Mouse (Mus musculus) lung, embryonic 15.5 days (tissue): ENCODE data around the gene Osr1. TPM values are rescaled to one million over a fixed set of nuclear protein-coding genes. Genes with fewer than 3 reads are reported as not detected.
A peak's percentile ranks its signal among the peaks of the same experiment; 100 is the strongest.

Experiments
- ATAC-seq: fragments of 200-750 bp; cut with Nextera tagmentation; 2 replicates; pipeline ENCODE4 v1.8.0; 2017; ENCODE audit warnings: moderate number of reproducible peaks, borderline replicate concordance; ENCODE audit not compliant: low FRiP score, low TSS enrichment; ENCODE audit errors: extremely low read depth
- H3K27ac ChIP-seq: fragments of 300-500 bp; sonication (generic); 2 replicates; pipeline ENCODE4 v1.5.1; 2015; ENCODE audit warnings: moderate library complexity, mild to moderate bottlenecking, inconsistent platforms
- H3K27me3 ChIP-seq: fragments of 300-500 bp; sonication (generic); 2 replicates; pipeline ENCODE4 v1.6.1; 2015; ENCODE audit warnings: inconsistent platforms
- H3K36me3 ChIP-seq: fragments of 300-500 bp; sonication (generic); 2 replicates; pipeline ENCODE4 v1.6.1; 2015; ENCODE audit warnings: inconsistent platforms
- H3K4me1 ChIP-seq: fragments of 300-500 bp; sonication (generic); 2 replicates; pipeline ENCODE4 v1.6.1; 2015; ENCODE audit warnings: inconsistent platforms
- H3K4me2 ChIP-seq: fragments of 300-500 bp; sonication (generic); 2 replicates; pipeline ENCODE4 v1.6.1; 2015; ENCODE audit warnings: inconsistent platforms, mild to moderate bottlenecking, moderate library complexity
- H3K4me3 ChIP-seq: fragments of 300-500 bp; sonication (generic); 2 replicates; pipeline ENCODE4 v1.5.1; 2015; ENCODE audit warnings: mild to moderate bottlenecking, inconsistent platforms
- H3K9ac ChIP-seq: fragments of 300-500 bp; sonication (generic); 2 replicates; pipeline ENCODE4 v1.6.1; 2015; ENCODE audit warnings: inconsistent platforms
- H3K9me3 ChIP-seq: fragments of 300-500 bp; sonication (generic); 2 replicates; pipeline ENCODE4 v1.6.1; 2016; ENCODE audit warnings: inconsistent platforms
- WGBS: fragments of 180-500 bp; shearing (Covaris S2); methylation state at CpG from one replicate; pipeline ENCODE4 v1.1.7; 2015; 5-methylcytosine and 5-hydroxymethylcytosine counted together
- polyA plus RNA-seq: library from polyadenylated mRNA; unstranded; fragments of >200 nt; fragmentation: Nextera tagmentation; extraction: Ambion mirVana; gene quantifications from 2 replicates; pipeline ENCODE4 v1.2.1, GENCODE M21; 2015

Osr1 gene
- polyA plus RNA-seq, 1 experiment from 2014 or later = 19.1 TPM

DNA sequence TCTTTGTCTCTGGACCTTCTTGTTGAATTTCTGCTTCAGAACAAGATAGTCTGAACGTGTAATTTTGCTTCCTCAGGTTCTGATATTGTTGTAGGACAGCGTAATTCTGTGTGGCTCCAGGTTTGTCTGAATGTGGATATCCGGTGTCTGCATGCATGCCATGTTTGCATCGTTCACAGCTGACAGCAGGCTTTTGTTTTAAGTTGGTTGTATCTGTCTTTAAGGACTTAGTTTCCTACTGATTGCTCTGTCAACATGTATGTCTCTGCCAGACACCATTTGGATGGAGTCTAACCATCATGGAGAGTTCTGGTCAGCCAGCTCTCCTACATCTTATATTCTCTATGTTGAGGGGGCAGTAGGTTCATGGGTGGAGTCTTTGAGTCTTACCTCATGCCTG lies 8.7 kb downstream of the Osr1 start:
- no peak for ATAC-seq
- Histone ChIP-seq H3K4me3 (no peak overlapping the region), H3K4me2 (no peak overlapping the region)

DNA sequence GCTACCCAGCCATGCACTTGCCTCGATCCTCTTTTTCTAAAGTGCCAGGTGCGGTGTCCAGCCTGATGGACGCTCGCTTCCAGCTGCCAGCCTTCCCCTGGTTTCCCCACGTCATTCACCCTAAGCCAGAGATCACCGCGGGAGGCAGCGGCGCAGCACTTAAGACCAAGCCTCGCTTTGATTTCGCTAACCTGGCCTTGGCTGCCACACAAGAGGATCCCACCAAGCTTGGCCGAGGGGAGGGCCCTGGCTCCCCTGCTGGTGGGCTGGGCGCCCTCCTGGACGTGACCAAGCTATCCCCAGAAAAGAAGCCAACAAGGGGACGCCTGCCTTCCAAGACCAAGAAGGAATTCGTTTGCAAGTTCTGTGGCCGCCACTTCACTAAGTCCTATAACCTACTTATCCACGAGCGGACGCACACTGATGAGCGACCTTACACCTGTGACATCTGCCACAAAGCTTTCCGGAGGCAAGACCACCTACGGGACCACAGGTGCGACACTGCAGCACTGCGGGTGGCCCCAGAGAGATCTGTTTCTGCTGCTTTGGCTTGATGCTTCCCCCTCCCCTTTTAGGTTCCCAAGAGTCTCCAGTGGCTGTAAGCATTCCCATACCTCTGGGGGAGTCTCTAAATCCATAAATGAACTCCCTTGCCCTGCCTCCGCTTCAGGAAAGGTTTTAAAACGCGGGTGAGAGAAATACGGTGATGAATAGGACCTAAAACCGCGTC lies 9.6 kb downstream of the Osr1 start:
- no peaks in the 10 kb centered on the region for H3K9me3 ChIP-seq
- peaks cover 46% of the 10 kb centered on the region for H3K4me1 ChIP-seq
- WGBS = 28% methylated on average over 31 of the region's 31 CpGs
- H3K4me3 ChIP-seq = no peak overlapping the region
- peak overlapping the region; percentile 53 for H3K4me2 ChIP-seq
- no peak overlapping the region for H3K27ac ChIP-seq
- peaks cover 74% of the 10 kb centered on the region for H3K27me3 ChIP-seq
- ATAC-seq = no peak
- H3K9ac ChIP-seq = no peak overlapping the region
- H3K36me3 ChIP-seq = no peaks in the 10 kb centered on the region

More for the DNA sequence above, 8.7 kb downstream of the Osr1 start:
- H3K27ac ChIP-seq = no peak overlapping the region
- H3K9ac ChIP-seq = no peak overlapping the region
- peaks cover 41% of the 10 kb centered on the region for H3K4me1 ChIP-seq
- H3K27me3 ChIP-seq = peaks cover 76% of the 10 kb centered on the region
- no peaks in the 10 kb centered on the region for H3K9me3 ChIP-seq
- WGBS = 48% methylated on average over 4 of the region's 4 CpGs
- H3K36me3 ChIP-seq = no peaks in the 10 kb centered on the region

DNA sequence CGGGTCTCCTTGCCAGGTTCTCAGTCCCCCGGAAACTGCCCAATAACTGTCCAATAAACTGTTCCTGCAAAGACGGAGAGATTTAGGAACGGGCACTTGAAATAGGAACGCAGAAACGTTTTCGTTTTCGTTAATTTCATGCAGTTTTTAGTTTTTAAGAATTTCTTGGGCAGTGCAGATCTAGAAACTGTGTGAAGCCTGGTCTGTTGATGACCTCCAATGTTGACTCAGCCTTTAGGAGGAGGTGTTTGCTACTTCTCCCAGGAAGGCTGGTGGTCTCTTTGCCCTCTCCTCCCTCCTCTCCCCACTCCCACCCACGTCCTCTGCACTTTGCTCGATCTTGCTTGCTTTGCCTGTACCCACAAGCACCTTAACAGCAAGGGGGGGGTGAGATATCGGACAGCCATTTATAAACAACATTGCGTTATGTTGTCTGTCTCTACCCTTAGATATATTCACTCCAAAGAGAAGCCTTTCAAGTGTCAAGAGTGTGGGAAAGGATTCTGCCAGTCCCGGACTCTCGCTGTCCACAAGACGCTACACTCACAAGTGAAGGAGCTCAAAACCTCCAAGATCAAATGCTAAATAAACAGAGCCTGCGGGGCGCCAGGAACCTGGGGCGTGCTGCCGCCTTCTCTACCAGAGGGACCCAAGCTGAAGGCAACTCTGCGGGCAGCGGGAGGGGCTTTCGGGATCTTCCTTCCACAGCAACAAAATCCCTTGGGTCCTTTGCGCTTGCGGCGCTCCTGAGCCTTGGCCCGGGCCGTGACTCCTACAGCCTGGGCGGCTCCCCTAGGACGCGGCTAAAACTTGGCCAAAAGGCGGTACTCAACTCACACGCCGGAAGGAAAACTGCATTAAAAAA lies 10.4 kb downstream of the Osr1 start:
- H3K9ac ChIP-seq = no peak overlapping the region
- ATAC-seq = no peak

DNA sequence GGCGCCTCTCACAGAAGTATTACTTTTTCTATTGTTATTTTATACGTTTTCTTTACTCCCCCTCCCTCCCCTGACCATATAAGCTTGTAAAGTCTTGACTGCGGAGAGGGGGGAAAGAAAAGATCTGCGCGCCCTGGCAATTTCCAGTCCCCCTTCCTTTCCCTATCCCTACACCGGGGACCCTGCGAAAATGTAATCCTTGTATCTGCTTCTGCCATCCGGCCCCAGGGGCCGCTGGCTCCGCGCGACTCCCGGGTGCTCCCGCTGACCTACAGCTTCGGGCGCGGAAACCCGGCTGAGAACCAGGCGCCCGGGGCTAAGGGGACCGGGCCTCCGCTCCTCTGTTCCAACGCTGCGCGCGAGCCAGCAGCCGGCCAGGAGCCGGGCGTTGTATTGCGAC lies 11.1 kb downstream of the Osr1 start:
- H3K27me3 ChIP-seq = peaks cover 65% of the 10 kb centered on the region
- no peaks in the 10 kb centered on the region for H3K36me3 ChIP-seq
- H3K27ac ChIP-seq = no peak overlapping the region
- no peaks in the 10 kb centered on the region for H3K9me3 ChIP-seq
- ATAC-seq = no peak
- H3K4me2 ChIP-seq = peak overlapping the region; percentile 53
- H3K4me3 ChIP-seq = peak overlapping the region; percentile 31
- 22% methylated on average over 30 of the region's 30 CpGs for WGBS
- peaks cover 45% of the 10 kb centered on the region for H3K4me1 ChIP-seq
- no peak overlapping the region; the same call in 1 of the 2 replicates for H3K9ac ChIP-seq

More for the DNA sequence above, 10.4 kb downstream of the Osr1 start:
- H3K27ac ChIP-seq = no peak overlapping the region
- H3K36me3 ChIP-seq = no peaks in the 10 kb centered on the region
- peaks cover 66% of the 10 kb centered on the region for H3K27me3 ChIP-seq
- peak overlapping the region; percentile 53 for H3K4me2 ChIP-seq
- 25% methylated on average over 31 of the region's 33 CpGs for WGBS
- peak overlapping the region; percentile 31 for H3K4me3 ChIP-seq
- H3K4me1 ChIP-seq = peaks cover 45% of the 10 kb centered on the region
- H3K9me3 ChIP-seq = no peaks in the 10 kb centered on the region

DNA sequence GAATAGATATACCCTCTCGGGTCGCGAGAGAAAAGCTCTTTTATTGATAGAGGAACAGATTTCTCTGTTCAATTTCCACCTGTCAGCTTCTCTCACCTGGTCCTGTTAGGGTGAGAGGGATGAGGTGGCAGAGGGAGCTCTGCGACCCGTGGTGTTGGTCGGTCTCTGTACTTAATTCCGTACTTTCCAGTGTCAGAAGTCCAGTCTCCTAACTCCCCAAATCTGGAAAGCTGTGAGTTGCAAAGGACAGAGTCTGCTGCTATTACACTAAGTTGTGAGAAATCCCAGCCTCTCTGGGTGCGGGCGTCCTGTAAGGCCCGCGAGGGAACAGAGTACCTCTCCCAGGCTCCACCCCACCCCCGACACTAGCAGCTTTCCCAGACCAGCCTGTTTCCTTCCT lies 11.6 kb downstream of the Osr1 start:
- Histone ChIP-seq H3K9ac (no peak overlapping the region), H3K4me3 (peak overlapping the region; percentile 31), H3K36me3 (no peaks in the 10 kb centered on the region), H3K4me1 (peaks cover 40% of the 10 kb centered on the region), H3K4me2 (peak overlapping the region; percentile 53), H3K9me3 (no peaks in the 10 kb centered on the region), H3K27me3 (peaks cover 60% of the 10 kb centered on the region), H3K27ac (no peak overlapping the region)
- 26% methylated on average over 12 of the region's 12 CpGs for WGBS
- ATAC-seq = no peak

DNA sequence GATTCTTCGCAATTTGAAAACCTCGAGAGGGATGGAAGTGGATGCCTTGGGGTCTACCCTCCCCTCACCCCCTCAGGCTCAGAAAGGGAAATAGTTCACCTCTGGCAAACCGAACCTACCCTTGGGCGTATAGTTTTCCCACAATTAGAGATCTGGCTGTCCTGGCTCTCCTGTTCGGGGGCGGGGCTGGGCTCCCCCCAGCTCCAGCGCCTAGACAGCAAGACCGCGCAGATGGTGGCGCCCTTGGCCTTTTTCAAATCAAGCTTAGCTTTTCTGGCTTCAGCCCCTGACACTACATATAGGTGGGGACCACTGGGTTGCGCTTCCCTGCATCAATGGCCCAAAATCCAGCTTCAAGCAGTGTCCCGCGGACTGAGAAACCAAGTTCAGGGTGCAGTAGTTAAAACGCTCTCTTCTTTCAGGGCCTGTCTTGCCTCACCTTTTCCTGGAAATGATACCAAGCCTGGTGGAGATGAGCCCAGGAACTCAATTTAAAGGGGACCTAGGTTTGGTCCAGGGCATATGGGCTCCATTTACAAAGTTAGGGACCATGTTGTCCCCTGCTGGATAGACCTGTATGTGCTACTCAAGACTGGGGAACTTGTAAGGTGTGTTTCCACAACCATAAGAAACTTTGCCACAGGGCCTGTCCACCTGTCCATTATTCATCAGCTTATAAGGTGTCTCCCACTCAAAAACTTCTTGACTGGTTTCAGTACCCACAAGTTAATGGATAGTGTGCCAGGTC lies 12.5 kb downstream of the Osr1 start:
- H3K4me2 ChIP-seq = no peak overlapping the region
- peaks cover 32% of the 10 kb centered on the region for H3K4me1 ChIP-seq
- no peak overlapping the region for H3K9ac ChIP-seq
- no peaks in the 10 kb centered on the region for H3K9me3 ChIP-seq
- no peak overlapping the region for H3K27ac ChIP-seq
- WGBS = 68% methylated on average over 14 of the region's 14 CpGs
- H3K27me3 ChIP-seq = peaks cover 51% of the 10 kb centered on the region
- no peak overlapping the region for H3K4me3 ChIP-seq
- no peaks in the 10 kb centered on the region for H3K36me3 ChIP-seq
- ATAC-seq = no peak

DNA sequence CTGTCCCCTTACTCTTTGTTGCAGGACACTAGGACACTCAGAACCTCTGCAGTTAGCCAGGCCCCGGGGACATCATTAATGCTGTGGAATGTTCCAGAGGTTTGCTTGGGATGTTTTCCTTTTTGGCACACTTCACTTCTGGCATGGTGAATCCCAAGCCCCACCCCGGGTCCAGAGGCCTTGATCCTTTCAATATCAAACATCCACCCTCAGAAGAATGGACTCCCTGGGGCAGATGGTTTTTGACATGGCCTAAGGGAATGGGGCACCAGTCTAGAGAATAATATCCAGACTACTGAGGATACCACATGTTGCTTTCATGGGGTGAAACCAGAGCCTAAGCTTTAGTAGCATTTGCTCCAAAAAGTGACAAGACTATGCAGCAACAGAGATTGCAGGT lies 13.5 kb downstream of the Osr1 start:
- H3K4me1 ChIP-seq = peaks cover 32% of the 10 kb centered on the region
- H3K9me3 ChIP-seq = no peaks in the 10 kb centered on the region
- H3K9ac ChIP-seq = no peak overlapping the region
- no peak overlapping the region for H3K4me3 ChIP-seq
- ATAC-seq = no peak
- H3K4me2 ChIP-seq = no peak overlapping the region
- 32% methylated on average over 2 of the region's 2 CpGs for WGBS
- no peak overlapping the region for H3K27ac ChIP-seq
- H3K27me3 ChIP-seq = peaks cover 41% of the 10 kb centered on the region
- H3K36me3 ChIP-seq = no peaks in the 10 kb centered on the region

DNA sequence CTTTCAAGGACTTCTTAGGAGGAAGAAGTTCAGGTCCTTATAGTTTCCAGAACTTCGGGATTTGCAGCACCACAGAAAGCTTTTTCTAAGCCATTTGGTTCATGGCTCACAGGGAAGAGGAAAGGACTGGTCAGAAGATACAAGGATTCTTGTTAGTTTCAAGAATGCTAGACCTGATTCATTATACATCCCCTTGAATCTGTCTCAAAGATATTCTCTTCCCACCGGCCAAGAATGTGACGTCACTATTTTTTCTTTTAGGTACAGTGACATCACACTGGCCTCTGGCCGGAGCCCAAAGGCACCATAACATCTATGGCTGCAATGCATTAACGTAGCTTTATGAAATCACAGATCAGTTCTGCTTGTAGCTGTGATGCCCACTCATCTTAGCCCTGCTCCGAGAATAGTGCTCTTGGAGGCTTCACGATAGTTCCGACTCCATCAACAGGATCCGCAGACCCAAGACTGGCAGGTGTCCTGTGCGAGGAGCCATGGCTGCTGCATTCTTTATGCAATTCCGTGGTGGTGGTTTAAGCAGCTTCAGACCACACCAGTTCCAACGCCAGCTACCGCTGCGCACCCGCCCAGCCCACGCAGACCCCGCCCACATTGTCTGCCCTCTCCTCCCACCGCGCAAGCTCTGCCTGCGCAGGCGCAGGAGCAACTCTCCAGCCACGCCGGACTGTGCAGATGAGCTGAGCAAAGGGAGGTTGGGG lies 14.6 kb downstream of the Osr1 start:
- Histone ChIP-seq H3K4me3 (peak overlapping the region; percentile 36), H3K27me3 (peaks cover 30% of the 10 kb centered on the region), H3K9ac (peak overlapping the region; percentile 42), H3K27ac (peak overlapping the region; percentile 9; the same call in 1 of the 2 replicates), H3K36me3 (no peaks in the 10 kb centered on the region), H3K9me3 (no peaks in the 10 kb centered on the region), H3K4me1 (peaks cover 26% of the 10 kb centered on the region), H3K4me2 (peak overlapping the region; percentile 62)
- 2% methylated on average over 23 of the region's 23 CpGs for WGBS
- peak; percentile 92 for ATAC-seq

DNA sequence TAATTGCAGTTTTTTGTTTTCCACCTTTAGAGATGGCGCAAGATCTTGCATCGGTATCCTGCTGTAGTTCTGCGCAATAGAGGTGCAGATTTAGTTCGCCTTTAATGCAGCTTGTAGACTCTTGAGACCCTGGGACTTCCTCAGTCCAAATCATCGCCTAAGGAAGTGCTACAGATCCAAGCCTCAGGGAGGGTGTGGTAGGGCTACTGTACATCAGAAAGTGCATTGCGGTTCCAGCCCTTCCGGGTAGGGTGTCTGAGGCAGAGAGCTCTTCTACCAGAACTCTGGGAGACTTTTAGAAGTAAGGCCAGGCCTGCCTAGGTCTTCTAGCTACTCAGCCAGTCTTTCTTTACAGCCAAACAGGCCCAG lies 15.2 kb downstream of the Osr1 start:
- Histone ChIP-seq H3K27me3 (peaks cover 24% of the 10 kb centered on the region), H3K4me3 (peak overlapping the region; percentile 36), H3K9ac (peak overlapping the region; percentile 42), H3K27ac (peak overlapping the region; percentile 9; the same call in 1 of the 2 replicates), H3K4me2 (peak overlapping the region; percentile 62), H3K36me3 (no peaks in the 10 kb centered on the region), H3K9me3 (no peaks in the 10 kb centered on the region), H3K4me1 (peaks cover 20% of the 10 kb centered on the region)
- WGBS = 2% methylated on average over 7 of the region's 7 CpGs
- peak; percentile 50 for ATAC-seq

DNA sequence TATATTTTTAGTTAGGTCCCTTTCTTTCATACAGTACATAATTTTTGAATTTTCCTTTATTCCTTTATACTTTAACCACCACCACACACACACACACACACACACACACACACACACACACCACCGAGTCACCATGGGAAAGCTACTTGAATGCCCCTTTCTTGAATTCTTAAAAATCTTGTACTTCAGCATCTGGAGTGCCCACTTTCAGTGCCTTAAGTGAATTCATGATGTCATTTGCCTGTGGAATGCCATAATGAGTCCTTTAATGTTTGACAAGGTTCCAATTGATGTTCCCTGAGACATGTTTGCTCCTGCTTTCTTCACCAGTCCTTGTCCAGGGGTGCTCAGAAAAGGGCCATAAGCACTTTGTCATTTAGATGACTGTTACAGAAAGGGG lies 17.8 kb downstream of the Osr1 start:
- WGBS = 71% methylated on average over 1 of the region's 1 CpGs
- Histone ChIP-seq H3K36me3 (no peaks in the 10 kb centered on the region), H3K9me3 (no peaks in the 10 kb centered on the region), H3K27ac (no peak overlapping the region), H3K4me2 (no peak overlapping the region), H3K4me1 (peaks cover 10% of the 10 kb centered on the region), H3K4me3 (no peak overlapping the region), H3K9ac (no peak overlapping the region), H3K27me3 (peaks cover 3% of the 10 kb centered on the region; the same call in 1 of the 2 replicates)
- ATAC-seq = no peak

DNA sequence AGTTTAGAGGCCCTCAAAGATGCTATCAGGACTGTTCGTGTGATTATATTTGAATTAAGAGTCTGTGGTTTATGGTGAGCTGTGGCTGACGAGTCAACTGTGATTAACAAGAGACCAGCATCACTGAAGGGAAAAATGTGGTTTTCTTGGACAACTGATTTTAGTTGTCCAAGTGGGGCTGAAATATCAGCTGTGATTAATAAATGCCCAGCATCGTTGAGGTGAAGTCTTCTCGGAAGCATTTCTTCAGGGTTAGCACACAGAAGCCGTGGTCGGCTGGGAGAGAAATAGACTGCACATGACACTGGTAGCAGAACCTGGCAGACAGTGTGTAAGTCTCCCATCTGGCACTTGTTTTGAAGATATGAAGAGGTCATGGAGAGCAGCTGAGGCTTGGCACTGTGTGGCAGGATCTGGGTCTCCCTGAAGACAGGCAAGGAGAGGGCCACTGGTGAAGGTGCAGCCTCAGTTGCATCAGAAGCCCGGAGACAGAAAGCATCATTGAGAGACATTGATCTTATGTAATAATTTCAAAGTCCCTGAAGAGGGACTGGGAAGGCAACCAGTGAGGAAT lies 19.7 kb downstream of the Osr1 start:
- peaks cover 3% of the 10 kb centered on the region for H3K4me1 ChIP-seq
- H3K27ac ChIP-seq = no peak overlapping the region
- WGBS = 50% methylated on average over 7 of the region's 7 CpGs
- no peak overlapping the region for H3K4me3 ChIP-seq
- no peaks in the 10 kb centered on the region for H3K27me3 ChIP-seq
- ATAC-seq = no peak
- no peak overlapping the region for H3K9ac ChIP-seq
- no peaks in the 10 kb centered on the region for H3K9me3 ChIP-seq
- no peaks in the 10 kb centered on the region for H3K36me3 ChIP-seq
- H3K4me2 ChIP-seq = no peak overlapping the region
